Comparison of ENCODE assay signal across 11 mouse cellular contexts in the genomic region with DNA sequence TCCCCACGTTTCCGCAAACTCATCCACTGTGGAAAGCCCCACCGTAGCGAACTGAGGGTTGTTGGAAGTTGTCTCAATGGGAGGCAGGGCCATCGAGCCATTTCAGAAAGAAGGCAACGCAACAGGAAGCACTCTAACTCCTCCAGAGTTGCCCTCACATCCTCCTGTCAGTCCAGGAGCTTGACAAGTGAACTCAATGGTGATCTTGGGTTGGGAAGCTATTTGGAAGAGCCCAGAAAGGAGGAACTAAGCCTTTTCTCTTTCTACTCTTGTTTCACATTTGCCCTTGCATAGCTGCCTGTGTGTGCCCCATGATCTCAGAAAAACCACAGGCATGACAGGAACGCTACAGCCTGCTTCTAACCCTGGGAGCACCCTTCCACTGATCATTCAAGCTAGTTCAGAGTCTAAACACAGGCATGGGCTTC. TPM values are rescaled to one million over a fixed set of nuclear protein-coding genes. Genes with fewer than 3 reads are reported as not detected.
DNase-seq lines count a peak whose midpoint lies in the region; ATAC-seq lines count a peak whose summit lies in the region.
"Had no signal": no experiment of that assay in that cellular context is flagged by ENCODE, and none has a peak within 500 bp of the region (broad histone marks: within the 10 kb centered on the region; RNA-seq: fewer than 3 reads in every experiment).

No protein-coding gene starts in this region.

- 0 out of 2 replicates have a peak overlapping the region, but pooled peaks have one; percentile 17 for H3K27ac ChIP-seq in limb, embryonic 12.5 days
- H3K27ac ChIP-seq in limb, embryonic 10.5 days, result no peak overlapping the region
- 0 out of 2 replicates have a peak overlapping the region, but pooled peaks have one; percentile 8 for H3K27ac ChIP-seq in embryonic facial prominence, embryonic 14.5 days (replicated peaks; ENCODE audit: low read depth, low read length)
- peak overlapping the region; percentile 13; the same call in 1 of the 2 replicates for H3K27ac ChIP-seq in liver, embryonic 13.5 days
- H3K27ac ChIP-seq: neural tube, embryonic 12.5 days had no signal

- WGBS in limb, embryonic 12.5 days, result 83% methylated on average over 7 of the region's 7 CpGs
- WGBS in limb, embryonic 10.5 days, result 90% methylated on average over 7 of the region's 7 CpGs
- WGBS in embryonic facial prominence, embryonic 14.5 days, result 69% methylated on average over 7 of the region's 7 CpGs
- 26% methylated on average over 7 of the region's 7 CpGs for WGBS in liver, embryonic 13.5 days (ENCODE audit: insufficient replicate concordance)

- no peak overlapping the region for H3K4me2 ChIP-seq in limb, embryonic 12.5 days
- H3K4me2 ChIP-seq in embryonic facial prominence, embryonic 14.5 days (ENCODE audit: low read depth, low read length), result no peak overlapping the region
- no peak overlapping the region for H3K4me2 ChIP-seq in liver, embryonic 13.5 days
- H3K4me2 ChIP-seq: neural tube, embryonic 12.5 days had no signal

- ATAC-seq in limb, embryonic 12.5 days (ENCODE audit: insufficient number of reproducible peaks, insufficient read depth, low FRiP score, low TSS enrichment, low read depth), result no peak
- ATAC-seq in embryonic facial prominence, embryonic 14.5 days (ENCODE audit: low read depth), result no peak
- no peak for ATAC-seq in liver, embryonic 13.5 days (ENCODE audit: low read depth)

- H3K27me3 ChIP-seq in limb, embryonic 12.5 days, result no peaks in the 10 kb centered on the region
- no peaks in the 10 kb centered on the region for H3K27me3 ChIP-seq in limb, embryonic 10.5 days (ENCODE audit: low read depth, poor library complexity, severe bottlenecking)
- H3K27me3 ChIP-seq in embryonic facial prominence, embryonic 14.5 days (replicated peaks; ENCODE audit: control insufficient read depth, insufficient read depth, low read length), result no peaks in the 10 kb centered on the region
- 0 out of 2 replicates have a peak, but pooled peaks cover 4% of the 10 kb centered on the region for H3K27me3 ChIP-seq in liver, embryonic 13.5 days
- H3K27me3 ChIP-seq: neural tube, embryonic 12.5 days had no signal

- H3K4me3 ChIP-seq in limb, embryonic 12.5 days (replicated peaks), result no peak overlapping the region
- H3K4me3 ChIP-seq in limb, embryonic 10.5 days, result no peak overlapping the region
- no peak overlapping the region for H3K4me3 ChIP-seq in embryonic facial prominence, embryonic 14.5 days (ENCODE audit: low read depth, low read length)
- no peak overlapping the region for H3K4me3 ChIP-seq in liver, embryonic 13.5 days (replicated peaks)
- H3K4me3 ChIP-seq: erythroblast, embryonic 14.5 days; left cerebral cortex, adult 2 months; neural tube, embryonic 12.5 days had no signal

- H3K36me3 ChIP-seq in limb, embryonic 12.5 days, result peaks cover 79% of the 10 kb centered on the region
- peaks cover 86% of the 10 kb centered on the region for H3K36me3 ChIP-seq in limb, embryonic 10.5 days
- H3K36me3 ChIP-seq in embryonic facial prominence, embryonic 14.5 days (ENCODE audit: control insufficient read depth, insufficient read depth, low read length), result peaks cover 81% of the 10 kb centered on the region
- H3K36me3 ChIP-seq in liver, embryonic 13.5 days, result peaks cover 52% of the 10 kb centered on the region

- peak; percentile 23 for DNase-seq in adrenal gland, adult 2 months
- no peak for DNase-seq in adrenal gland, postnatal 14 days
- DNase-seq in limb, embryonic 10.5 days (ENCODE audit: low spot score), result no peak
- DNase-seq in embryonic facial prominence, embryonic 14.5 days (ENCODE audit: low spot score), result no peak
- no peak for DNase-seq in liver, embryonic 13.5 days
- no peak for DNase-seq in layer of hippocampus, postnatal 25 days (ENCODE audit: extremely low spot score in 1 of 2, low spot score in 1 of 2)
- no peak for DNase-seq in left cerebral cortex, postnatal 14 days (ENCODE audit: low spot score in 2 of 2)

- intact Hi-C loops in left cerebral cortex, postnatal 14 days (cut with DNase I), result loop anchor here (5.0 kb wide), 1 partner anchor 46 kb away; no protein-coding TSS in a partner anchor

- peaks cover 20% of the 10 kb centered on the region for H3K4me1 ChIP-seq in limb, embryonic 12.5 days (replicated peaks)
- peaks cover 28% of the 10 kb centered on the region for H3K4me1 ChIP-seq in limb, embryonic 10.5 days
- H3K4me1 ChIP-seq in embryonic facial prominence, embryonic 14.5 days (ENCODE audit: control insufficient read depth, insufficient read depth, low read length), result peaks cover 9% of the 10 kb centered on the region
- peaks cover 48% of the 10 kb centered on the region for H3K4me1 ChIP-seq in liver, embryonic 13.5 days (replicated peaks)

- H3K9ac ChIP-seq in limb, embryonic 12.5 days (replicated peaks), result no peak overlapping the region
- no peak overlapping the region for H3K9ac ChIP-seq in embryonic facial prominence, embryonic 14.5 days (ENCODE audit: low read depth, low read length)
- H3K9ac ChIP-seq in liver, embryonic 13.5 days, result no peak overlapping the region
- H3K9ac ChIP-seq: neural tube, embryonic 12.5 days had no signal

- no peaks in the 10 kb centered on the region for H3K9me3 ChIP-seq in limb, embryonic 12.5 days
- no peaks in the 10 kb centered on the region for H3K9me3 ChIP-seq in limb, embryonic 10.5 days (replicated peaks)
- no peaks in the 10 kb centered on the region for H3K9me3 ChIP-seq in embryonic facial prominence, embryonic 14.5 days (ENCODE audit: control insufficient read depth, low read length)
- no peaks in the 10 kb centered on the region for H3K9me3 ChIP-seq in liver, embryonic 13.5 days (replicated peaks)
- H3K9me3 ChIP-seq: neural tube, embryonic 12.5 days had no signal

RNA-seq across cellular contexts. Expression of a gene that starts 14.6 kb away (rescaled TPM):
- 100 to 1,000 TPM; 154 to 186 TPM for total RNA-seq in adrenal gland, adult 2 months (2021)
- 116 and 153 TPM in 2 replicates for polyA plus RNA-seq in adrenal gland, adult 2 months (2012; rRNA removed)
- 160 and 219 TPM in 2 replicates for total RNA-seq in adrenal gland, postnatal 14 days (2021)
- 73.1 and 73.9 TPM in 2 replicates for polyA plus RNA-seq in limb, embryonic 12.5 days (2016; fragmentation: Nextera tagmentation; extraction: Ambion mirVana)
- 41.6 and 49.1 TPM in 2 replicates for polyA plus RNA-seq in limb, embryonic 10.5 days (2016; fragmentation: Nextera tagmentation; extraction: Ambion mirVana)
- polyA plus RNA-seq in embryonic facial prominence, embryonic 14.5 days (2014; fragmentation: Nextera tagmentation; extraction: Ambion mirVana), result 44.5 and 48.1 TPM in 2 replicates
- 4.2 and 4.5 TPM in 2 replicates for polyA plus RNA-seq in liver, embryonic 13.5 days (2015; fragmentation: Nextera tagmentation; extraction: Ambion mirVana)
- total RNA-seq in layer of hippocampus, postnatal 25 days (2021), result 10 to 100 TPM; 19.1 to 24.1 TPM
- 10 to 100 TPM; 16.7 to 19.5 TPM for total RNA-seq in left cerebral cortex, postnatal 14 days (2021)
